Mouse (Mus musculus) kidney, postnatal 0 days (tissue): ENCODE measurements around the gene Il9r. TPM values are rescaled to one million over a fixed set of nuclear protein-coding genes. Genes with fewer than 3 reads are reported as not detected.
A peak's percentile ranks its signal among the peaks of the same experiment; 100 is the strongest.

Experiments
- ATAC-seq: fragments of 200-750 bp; cut with Nextera tagmentation; replicated peaks from 2 replicates; pipeline ENCODE4 v1.8.0; 2017; ENCODE audit warnings: low read depth, moderate number of reproducible peaks, moderate TSS enrichment, moderate library complexity; ENCODE audit not compliant: low FRiP score
- DNase-seq: peaks from one replicate; pipeline ENCODE4 v3.0.0-alpha.2; 2016; ENCODE audit warnings: low spot score
- H3K27ac ChIP-seq: fragments of 300-500 bp; sonication (generic); 2 replicates; pipeline ENCODE4 v1.5.1; 2014; ENCODE audit warnings: mild to moderate bottlenecking
- H3K27me3 ChIP-seq: fragments of 300-500 bp; sonication (generic); 2 replicates; pipeline ENCODE4 v1.6.1; 2014; ENCODE audit warnings: low read length, mixed read lengths; ENCODE audit not compliant: insufficient read depth
- H3K36me3 ChIP-seq: fragments of 300-500 bp; sonication (generic); 2 replicates; pipeline ENCODE4 v1.6.1; 2014; ENCODE audit warnings: low read length, mixed read lengths; ENCODE audit not compliant: insufficient read depth
- H3K4me1 ChIP-seq: fragments of 300-500 bp; sonication (generic); replicated peaks from 2 replicates; pipeline ENCODE4 v1.6.1; 2014; ENCODE audit warnings: antibody characterized with exemption, low read length, mixed read lengths; ENCODE audit not compliant: insufficient read depth
- H3K4me2 ChIP-seq: fragments of 300-500 bp; sonication (generic); 2 replicates; pipeline ENCODE4 v1.6.1; 2014; ENCODE audit warnings: mild to moderate bottlenecking, low read length, moderate library complexity, mixed read lengths
- H3K4me3 ChIP-seq: fragments of 300-500 bp; sonication (generic); replicated peaks from 2 replicates; pipeline ENCODE4 v1.5.1; 2014; ENCODE audit warnings: low read depth, low read length
- H3K9ac ChIP-seq: fragments of 300-500 bp; sonication (generic); 2 replicates; pipeline ENCODE4 v1.6.1; 2014; ENCODE audit warnings: low read depth, low read length
- H3K9me3 ChIP-seq: fragments of 300-500 bp; sonication (generic); replicated peaks from 2 replicates; pipeline ENCODE4 v1.6.1; 2016; ENCODE audit warnings: low read length, inconsistent platforms, mixed read lengths
- CTCF ChIP-seq: IDR thresholded peaks from 2 replicates; pipeline ENCODE4 v1.5.1; 2016; ENCODE audit warnings: antibody characterized with exemption, low read depth, mild to moderate bottlenecking, moderate library complexity
- WGBS: fragments of 180-500 bp; shearing (Covaris S2); extraction: QIAGEN DNeasy Blood & Tissue Kit; methylation state at CpG from one replicate; pipeline ENCODE4 v1.1.7; 2014; 5-methylcytosine and 5-hydroxymethylcytosine counted together
- polyA plus RNA-seq: library from polyadenylated mRNA; unstranded; fragments of >200 nt; fragmentation: Nextera tagmentation; extraction: Ambion mirVana; gene quantifications from 2 replicates; pipeline ENCODE4 v1.2.1, GENCODE M21; 2015

Gene Il9r
- polyA plus RNA-seq, 1 experiment from 2014 or later = not detected

DNA sequence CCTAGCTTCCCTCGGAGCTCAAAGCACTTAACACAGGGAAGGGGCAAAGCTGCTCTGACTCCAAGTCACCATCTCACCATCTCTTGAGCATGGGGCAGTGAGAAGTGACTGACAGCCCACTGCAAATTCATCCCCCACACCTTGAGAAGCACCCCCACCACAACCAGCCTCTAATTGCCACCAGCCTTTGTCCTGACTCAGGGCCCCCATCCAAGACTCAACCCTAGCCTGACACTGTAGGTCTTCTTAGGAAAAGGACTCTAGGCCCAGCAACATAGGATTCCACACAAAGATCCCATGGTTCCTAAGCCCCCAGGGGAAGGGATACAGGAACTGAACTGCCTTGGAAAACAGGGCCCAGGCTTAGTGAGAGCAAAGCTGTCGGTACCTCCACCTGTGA lies 36.1 kb upstream of the Il9r start:
- DNase-seq (no peak), ATAC-seq (no peak)
- H3K9me3 ChIP-seq = no peaks in the 10 kb centered on the region
- no peak overlapping the region for H3K4me3 ChIP-seq
- H3K27me3 ChIP-seq = no peaks in the 10 kb centered on the region
- H3K4me1 ChIP-seq = 0 out of 2 replicates have a peak, but pooled peaks cover 3% of the 10 kb centered on the region
- H3K36me3 ChIP-seq = peaks cover 53% of the 10 kb centered on the region
- H3K27ac ChIP-seq = no peak overlapping the region
- WGBS = 69% methylated on average over 2 of the region's 2 CpGs
- no peak for TF ChIP-seq CTCF
- H3K4me2 ChIP-seq = no peak overlapping the region
- H3K9ac ChIP-seq = no peak overlapping the region

GRCm38 (mm10) chr11:32235646-32236045 lies 35.6 kb upstream of the Il9r start:
- H3K27ac ChIP-seq = no peak overlapping the region
- H3K27me3 ChIP-seq = no peaks in the 10 kb centered on the region
- peaks cover 52% of the 10 kb centered on the region for H3K36me3 ChIP-seq
- DNase-seq (peak; percentile 81), ATAC-seq (no peak)
- TF ChIP-seq CTCF = no peak
- no peak overlapping the region for H3K9ac ChIP-seq
- H3K4me1 ChIP-seq = 0 out of 2 replicates have a peak, but pooled peaks cover 3% of the 10 kb centered on the region
- no peak overlapping the region for H3K4me3 ChIP-seq
- 45% methylated on average over 3 of the region's 3 CpGs for WGBS
- H3K9me3 ChIP-seq = no peaks in the 10 kb centered on the region
- H3K4me2 ChIP-seq = no peak overlapping the region

- Histone ChIP-seq H3K27ac (no peak overlapping the region), H3K4me1 (0 out of 2 replicates have a peak, but pooled peaks cover 3% of the 10 kb centered on the region), H3K9me3 (no peaks in the 10 kb centered on the region), H3K4me2 (no peak overlapping the region), H3K27me3 (no peaks in the 10 kb centered on the region), H3K9ac (no peak overlapping the region), H3K4me3 (no peak overlapping the region), H3K36me3 (peaks cover 50% of the 10 kb centered on the region)
- no peak for ATAC-seq
- WGBS = 83% methylated on average over 6 of the region's 6 CpGs
- no peak for TF ChIP-seq CTCF
- DNase-seq = no peak
These were observed 34.9 kb upstream of the Il9r start for GRCm38 (mm10) chr11:32234816-32235485.

DNA sequence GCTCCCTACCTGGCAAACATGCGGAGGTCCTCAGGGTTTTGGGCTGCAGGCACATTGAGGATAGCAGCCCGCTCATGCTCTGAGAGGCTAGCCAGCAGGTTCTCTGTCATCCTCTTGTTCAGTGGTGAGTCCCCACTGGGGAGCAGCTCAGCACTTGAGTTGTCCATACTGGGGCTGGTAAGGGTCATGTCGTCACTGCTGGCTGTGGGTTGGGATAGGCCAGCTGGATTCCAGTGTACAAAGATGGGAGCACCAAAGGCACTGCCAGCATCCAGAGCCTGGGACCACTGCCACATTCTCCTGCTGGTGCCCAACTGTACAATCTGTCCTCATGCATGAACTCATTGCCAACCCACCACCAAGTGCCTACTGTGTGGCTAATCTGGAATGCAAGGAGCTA lies 33.8 kb upstream of the Il9r start:
- ATAC-seq (no peak), DNase-seq (no peak)
- Histone ChIP-seq H3K4me1 (0 out of 2 replicates have a peak, but pooled peaks cover 3% of the 10 kb centered on the region), H3K9me3 (no peaks in the 10 kb centered on the region), H3K27me3 (no peaks in the 10 kb centered on the region), H3K4me2 (no peak overlapping the region), H3K9ac (no peak overlapping the region), H3K36me3 (peaks cover 42% of the 10 kb centered on the region), H3K27ac (no peak overlapping the region), H3K4me3 (no peak overlapping the region)
- no peak for TF ChIP-seq CTCF
- 89% methylated on average over 3 of the region's 3 CpGs for WGBS

GRCm38 (mm10) chr11:32232848-32233247 lies 32.8 kb upstream of the Il9r start:
- DNase-seq = peak; percentile 56

DNA sequence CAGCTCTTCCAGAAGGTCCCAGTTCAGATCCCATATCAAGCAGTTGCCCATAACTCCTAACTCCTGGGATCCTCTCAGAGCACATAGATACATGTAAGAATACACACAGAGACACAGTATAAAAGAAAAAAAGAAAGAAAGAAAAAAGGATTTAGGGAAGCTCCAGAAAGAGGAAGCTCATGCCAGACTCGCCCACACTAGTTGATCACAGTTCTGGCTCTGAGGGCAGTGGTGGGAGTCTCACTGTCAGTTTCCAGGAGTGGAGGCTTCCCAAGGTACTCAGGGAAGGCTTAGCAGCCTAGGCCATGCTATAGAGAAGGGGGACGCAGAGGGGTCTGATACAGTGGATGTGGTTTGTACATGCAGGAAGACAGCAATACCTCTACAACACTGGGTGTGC lies 31.0 kb upstream of the Il9r start:
- no peak for TF ChIP-seq CTCF
- ATAC-seq (no peak), DNase-seq (no peak)
- no peak overlapping the region for H3K4me3 ChIP-seq
- no peak overlapping the region for H3K9ac ChIP-seq
- no peak overlapping the region for H3K4me2 ChIP-seq
- 87% methylated on average over 2 of the region's 2 CpGs for WGBS
- peaks cover 42% of the 10 kb centered on the region for H3K36me3 ChIP-seq
- H3K27ac ChIP-seq = no peak overlapping the region
- H3K9me3 ChIP-seq = no peaks in the 10 kb centered on the region
- no peaks in the 10 kb centered on the region for H3K27me3 ChIP-seq
- H3K4me1 ChIP-seq = 0 out of 2 replicates have a peak, but pooled peaks cover 3% of the 10 kb centered on the region

More at GRCm38 (mm10) chr11:32232848-32233247, 32.8 kb upstream of the Il9r start:
- Histone ChIP-seq H3K4me2 (no peak overlapping the region), H3K27ac (no peak overlapping the region; the same call in 1 of the 2 replicates), H3K9ac (no peak overlapping the region), H3K27me3 (no peaks in the 10 kb centered on the region), H3K4me3 (no peak overlapping the region), H3K36me3 (peaks cover 42% of the 10 kb centered on the region), H3K4me1 (0 out of 2 replicates have a peak, but pooled peaks cover 3% of the 10 kb centered on the region), H3K9me3 (no peaks in the 10 kb centered on the region)
- 0 out of 2 replicates have a peak, but pooled peaks have one; percentile 41 for ATAC-seq
- 79% methylated on average over 10 of the region's 10 CpGs for WGBS
- no peak for TF ChIP-seq CTCF
